Mouse (Mus musculus) spleen, postnatal 14 days (tissue): ENCODE results near the gene Tmem217.

Experiments
- DNase-seq, 2 experiments: peaks; one replicate each; pipeline ENCODE4 v3.0.0; 2021 to 2022; ENCODE audit warnings: low spot score in 2 of 2

Tmem217 gene

DNA sequence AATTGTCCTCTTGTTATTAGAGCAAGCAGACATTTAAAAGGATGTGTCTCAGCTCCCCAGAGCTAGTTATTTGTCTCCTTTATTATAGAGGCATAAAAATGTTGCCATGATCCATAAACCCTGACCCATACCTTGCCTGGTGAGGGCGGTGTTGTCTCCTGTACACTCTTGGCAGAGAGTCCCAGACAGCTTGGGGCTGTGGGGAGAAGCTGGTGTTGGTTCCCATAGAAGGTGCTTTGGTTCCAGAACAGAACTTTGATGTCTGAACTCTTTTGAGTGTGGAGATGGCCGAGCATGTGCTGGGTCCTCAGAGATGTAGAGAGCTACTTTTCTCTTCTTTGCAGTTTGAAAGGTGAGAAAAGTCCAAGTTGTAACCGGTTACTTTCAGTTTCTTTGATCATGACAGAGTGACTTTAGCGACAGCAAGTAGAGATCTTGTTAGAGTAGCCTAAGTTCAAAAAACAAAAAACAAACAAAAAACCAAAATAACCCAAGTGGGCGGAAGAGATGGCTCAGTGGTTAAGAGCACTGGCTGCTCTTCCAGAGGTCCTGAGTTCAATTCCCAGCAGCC lies at the start of gene Tmem217:
Gene Tmem217 (minus strand): TSS at position 224 of the 571 bp plus-strand sequence.
- DNase-seq: no peak

DNA sequence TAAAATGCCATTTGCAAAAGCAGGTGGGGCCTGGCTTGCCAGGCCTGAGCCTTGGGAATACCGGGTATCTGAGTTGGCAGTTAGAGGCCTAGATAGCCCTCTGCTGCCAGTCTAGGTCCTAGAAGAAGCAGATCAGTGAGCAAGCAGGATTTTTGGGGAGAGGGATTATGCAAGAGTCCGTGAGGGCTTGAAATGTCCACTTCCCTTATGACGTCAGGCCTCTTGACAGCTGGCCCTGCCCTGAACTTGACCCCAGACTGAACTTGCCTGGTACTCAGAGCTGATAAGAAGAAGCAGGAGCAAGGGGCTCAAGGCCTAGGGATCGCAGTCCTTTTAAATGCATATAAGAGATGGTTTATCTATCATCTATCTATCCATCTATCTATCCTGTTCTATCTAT lies 49.2 kb upstream of the Tmem217 start:
- no peak for DNase-seq

DNA sequence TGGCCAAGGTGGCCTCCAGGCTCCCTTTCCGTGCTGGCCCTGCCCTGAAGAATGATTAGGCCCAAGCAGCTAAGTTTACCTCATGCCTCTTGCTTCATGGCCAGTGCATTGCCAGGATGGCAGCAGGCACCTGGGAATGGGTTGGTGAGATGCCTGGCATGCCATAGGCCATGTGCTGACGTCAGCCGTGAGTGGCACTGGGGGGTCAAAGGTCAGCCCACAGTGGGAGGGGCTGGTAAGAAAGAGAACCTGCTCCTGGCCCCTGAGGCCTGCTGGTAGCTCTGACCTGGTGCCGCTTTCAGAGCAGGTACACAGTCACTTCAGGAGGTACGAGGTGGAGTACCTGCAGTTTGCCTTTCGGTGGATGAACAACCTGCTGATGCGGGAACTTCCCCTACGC lies 47.4 kb upstream of the Tmem217 start:
- no peak for DNase-seq

DNA sequence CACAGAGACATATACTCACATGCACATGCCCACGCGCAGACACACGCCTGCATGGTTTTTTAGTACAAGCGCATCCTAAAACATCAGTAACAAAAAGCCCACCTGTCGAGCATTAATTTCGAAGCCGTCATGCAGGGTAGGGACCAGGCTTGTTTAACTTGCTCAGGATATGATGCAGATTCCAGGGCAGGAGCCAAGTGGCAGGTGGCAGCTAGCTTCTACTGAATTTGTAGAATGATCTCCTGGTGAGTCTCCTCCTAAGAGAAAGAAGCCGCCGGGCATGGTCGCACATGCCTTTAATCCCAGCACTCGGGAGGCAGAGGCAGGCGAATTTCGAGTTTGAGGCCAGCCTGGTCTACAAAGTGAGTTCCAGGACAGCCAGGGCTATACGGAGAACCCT lies 46.9 kb upstream of the Tmem217 start:
- DNase-seq: no peak

DNA sequence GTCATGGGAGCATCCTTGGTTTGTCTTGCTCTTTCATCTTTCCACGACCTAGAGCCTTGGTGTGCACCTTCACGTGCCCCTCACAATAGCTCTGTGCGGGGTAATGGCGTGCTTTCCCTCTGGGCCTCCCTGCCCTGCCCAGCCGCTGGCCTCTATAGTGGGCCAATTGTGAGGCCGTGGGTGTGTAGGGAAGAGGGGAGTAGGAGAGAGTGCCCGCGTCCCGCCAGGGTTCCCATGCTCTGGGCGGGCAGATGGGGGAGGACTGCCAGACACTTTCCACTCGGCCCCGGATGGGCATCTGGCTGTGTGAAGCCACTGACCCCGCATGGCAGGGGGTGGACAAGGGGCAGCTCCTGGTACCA lies 44.6 kb upstream of the Tmem217 start:
- DNase-seq: no peak

DNA sequence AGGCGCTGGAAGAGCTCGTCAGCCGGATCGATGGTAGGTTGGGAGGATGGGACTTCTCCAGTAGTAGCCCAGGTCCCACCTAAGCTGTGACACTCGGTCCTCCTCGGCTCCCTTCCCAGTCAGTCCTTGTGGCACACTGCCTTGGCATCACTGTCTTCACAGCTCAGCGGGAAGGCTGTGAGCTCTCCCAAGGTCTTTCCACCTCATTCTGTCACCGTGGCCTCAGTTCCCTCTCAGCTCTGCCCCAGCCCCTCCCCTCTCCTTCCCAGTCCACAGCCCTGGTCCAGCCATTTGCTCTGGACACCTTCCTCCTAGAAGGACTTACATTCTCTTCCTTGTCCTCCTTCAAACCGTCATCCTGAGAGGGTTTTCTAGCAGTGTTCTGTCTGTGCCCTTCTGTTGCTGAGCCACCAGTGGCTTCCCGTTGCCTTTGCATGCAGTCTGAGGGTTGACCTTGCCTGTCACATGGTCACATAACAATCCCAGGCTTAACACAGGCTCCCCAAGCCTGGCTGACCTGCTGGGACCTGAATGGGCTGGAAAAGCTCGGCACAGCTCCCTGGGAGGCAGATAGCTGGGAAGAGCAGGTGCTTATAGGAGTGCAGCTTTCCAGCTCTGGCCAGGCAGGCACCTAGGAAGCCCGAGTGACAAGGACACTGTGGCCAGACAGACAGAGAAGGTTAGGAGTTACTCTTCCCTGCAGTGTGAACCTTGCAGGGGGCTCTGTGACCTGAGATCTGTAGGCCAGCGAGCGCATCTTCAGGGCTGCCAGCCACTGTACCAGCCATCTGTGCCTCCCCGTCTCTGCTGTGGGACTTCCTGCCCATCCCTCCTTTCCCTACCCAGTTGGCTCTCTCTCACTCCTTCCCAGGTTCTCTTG lies 43.9 kb upstream of the Tmem217 start:
- no peak for DNase-seq

DNA sequence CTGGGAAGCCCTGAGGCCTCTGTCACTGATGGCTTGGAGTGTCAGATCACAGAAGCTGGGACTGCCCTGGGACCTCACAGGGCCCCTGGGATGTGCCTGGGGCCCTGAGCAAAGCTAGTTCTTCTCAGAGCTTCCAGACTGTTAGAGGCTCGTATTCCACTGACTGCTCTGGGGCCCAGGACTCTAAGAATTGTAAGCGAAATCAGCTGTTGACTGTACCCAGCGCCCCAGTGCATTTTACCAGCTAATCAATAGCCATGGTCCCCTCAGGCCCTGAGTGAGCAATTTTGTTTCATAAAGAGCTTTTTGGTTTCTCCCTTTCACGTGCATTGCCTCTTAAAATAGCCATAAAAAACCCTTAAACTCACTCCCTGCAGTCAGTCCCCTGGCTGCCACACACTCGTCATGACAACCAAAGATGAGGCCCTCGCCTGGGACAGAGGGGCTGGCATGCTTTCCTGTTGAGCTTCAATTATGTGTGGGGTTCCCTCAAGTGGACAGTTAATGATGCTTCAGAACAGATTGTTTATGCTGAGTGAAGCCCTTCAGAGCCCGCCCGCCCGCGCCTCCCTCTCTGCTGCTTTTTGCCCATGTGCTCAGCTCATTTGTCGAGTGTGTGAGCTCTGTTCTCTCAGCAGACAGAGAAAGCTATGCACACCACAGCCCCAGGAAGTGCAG lies 37.2 kb upstream of the Tmem217 start:
- DNase-seq: no peak

DNA sequence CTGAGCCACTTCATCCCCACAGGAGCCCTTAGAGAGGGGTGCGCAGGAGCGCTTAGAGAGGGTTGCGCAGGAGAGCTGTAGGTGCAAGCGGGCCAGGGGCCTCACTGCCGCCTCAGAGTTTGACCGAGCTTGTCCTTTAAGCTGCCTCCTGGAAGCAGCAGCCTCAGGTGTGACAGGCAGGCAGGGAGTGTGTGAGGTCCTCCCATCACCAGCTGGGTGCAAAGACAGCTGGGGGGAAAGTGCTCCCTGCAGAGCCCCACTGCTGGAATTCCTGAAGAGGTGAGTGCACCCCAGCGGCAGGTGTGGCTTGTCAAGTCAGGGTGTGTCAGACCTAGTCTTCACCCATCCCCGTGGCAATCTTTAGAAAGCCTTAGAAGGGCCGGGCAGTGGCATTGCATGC lies 34.7 kb upstream of the Tmem217 start:
- DNase-seq: no peak

DNA sequence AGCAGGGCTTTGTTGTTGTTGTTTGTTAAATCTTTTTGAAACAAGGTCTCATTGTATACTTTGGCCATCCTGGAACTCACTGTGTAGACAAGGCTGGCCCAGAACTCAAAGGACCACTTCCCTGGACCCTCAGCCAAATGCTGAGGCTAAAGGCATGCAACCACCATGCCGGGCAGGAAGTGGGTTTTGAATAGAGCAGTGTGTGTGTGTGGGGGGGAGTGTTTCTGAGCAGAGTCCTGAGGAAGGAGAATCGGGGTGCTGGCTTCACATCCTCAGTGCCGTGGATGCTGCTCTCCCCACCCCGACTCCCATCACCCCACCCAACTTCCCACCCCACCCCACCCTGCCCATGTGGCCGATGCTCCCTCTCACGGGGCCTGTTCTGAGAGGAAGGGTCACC lies 33.3 kb upstream of the Tmem217 start:
- no peak for DNase-seq

DNA sequence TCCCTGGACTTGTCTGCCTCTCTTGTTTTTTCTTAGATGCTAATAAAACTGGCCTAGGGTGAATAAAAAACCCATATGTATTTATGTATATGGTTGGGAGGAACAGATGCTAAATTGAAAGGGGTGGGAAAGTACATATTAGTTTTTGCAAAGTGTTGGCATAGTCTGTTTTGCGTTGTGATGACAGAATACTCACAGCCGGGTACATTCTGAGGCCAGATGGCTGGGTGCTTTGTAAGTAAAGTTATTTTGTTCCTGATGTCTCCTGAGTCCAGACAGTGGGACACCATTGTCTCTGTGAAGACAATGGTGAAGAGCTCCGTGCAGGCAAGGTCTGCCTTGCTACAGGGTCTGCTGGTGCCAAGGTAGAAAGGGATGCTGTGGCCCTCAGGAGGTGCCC lies 32.6 kb upstream of the Tmem217 start:
- DNase-seq: no peak

DNA sequence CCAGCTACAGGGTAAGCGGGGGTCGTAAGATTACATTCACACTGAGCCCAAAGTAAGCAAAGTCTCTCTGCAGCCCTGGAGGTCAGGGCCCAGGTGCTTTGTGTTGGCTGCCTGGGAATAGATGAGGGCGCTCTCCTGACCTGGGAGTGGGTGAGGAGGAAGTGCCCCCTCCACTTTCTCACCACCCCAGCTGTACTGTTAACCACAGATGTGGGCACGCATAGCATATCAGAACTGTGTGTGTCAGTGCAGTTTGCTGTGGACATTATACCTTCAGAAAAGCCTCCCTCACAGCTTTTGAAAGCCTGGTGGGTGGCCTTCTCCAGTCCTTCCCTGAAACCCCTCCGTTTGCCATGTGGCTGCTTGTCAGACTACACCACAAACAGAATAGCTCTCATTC lies 32.1 kb upstream of the Tmem217 start:
- DNase-seq: no peak

DNA sequence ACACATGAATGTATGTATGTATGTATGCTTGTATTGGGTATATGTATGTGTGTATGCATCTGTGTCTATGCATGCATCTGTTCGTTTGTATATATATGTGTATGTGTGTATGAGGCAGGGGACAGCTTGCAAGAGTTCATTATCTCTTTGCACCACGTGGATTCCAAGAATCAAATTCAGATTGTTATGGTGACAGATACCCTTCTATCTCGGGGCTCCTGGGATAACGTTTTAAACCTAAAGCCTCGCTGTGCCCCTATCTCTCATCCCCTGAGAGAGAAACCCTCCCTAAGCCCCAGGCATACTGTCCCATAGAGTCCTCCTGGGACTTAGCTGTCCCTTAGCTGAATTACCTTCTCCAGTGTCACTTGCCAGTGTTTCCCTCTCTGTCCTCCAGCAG lies 31.4 kb upstream of the Tmem217 start:
- no peak for DNase-seq

DNA sequence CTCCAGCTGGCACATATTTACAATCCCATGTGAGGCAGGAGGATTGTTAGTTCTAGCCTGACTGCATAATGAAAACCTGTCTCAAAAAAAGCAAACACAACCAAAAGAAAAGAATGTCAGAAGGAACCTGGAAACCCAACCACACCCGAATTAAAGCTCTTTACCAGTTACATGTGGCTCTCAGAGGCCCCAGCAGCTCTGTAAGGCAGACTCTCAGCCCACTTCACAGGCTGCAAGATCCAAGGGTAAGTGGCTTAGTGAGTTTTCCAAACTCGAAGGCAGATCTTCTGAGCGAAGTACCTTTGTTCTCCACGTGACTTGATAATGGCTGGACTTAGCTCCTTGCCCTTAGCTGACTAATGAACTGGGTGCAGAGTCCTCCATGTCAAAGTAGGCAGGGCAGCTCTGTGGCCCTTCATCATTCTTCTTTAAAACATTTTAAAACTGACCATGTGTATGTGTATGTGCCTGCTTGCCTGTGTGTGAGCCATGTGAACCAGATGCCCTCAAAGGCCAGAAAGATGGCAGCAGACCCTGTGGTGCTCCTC lies 27.5 kb upstream of the Tmem217 start:
- no peak for DNase-seq

DNA sequence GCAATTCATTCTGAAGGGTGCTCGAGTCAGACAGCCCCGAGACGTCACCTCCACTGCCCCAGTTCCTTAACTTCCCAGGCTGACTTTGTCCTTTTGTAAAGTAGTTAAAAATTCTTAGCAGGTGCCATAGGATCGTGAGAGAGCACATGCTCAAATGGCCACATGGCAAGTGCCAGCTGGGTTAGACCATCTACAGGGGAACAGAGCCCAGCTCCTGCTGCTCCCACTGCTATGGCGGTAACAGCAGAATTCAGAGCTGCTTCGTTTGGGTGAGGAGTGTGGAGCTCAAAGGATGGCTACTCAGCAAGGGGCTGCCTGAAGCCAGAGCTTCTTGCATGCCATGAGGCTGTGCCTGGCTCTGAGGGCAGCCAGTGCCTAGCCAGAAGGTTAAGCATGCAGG lies 17.6 kb upstream of the Tmem217 start:
- DNase-seq: no peak

DNA sequence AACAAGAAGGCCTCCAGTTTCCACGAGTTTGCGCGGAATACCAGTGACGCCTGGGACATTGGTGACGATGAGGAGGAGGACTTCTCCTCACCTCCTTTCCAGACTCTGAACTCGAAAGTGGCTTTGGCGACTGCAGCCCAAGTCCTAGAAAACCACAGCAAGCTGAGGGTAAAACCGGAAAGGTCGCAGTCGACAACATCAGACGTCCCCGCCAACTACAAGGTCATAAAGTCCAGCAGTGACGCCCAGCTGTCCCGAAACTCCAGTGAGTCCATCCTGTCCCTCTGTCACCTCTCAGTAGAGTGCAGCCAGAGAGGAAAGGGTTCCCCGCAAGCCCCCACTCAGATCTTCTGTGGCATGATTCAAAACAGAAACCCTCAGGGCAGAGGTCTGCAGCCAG lies 16.2 kb upstream of the Tmem217 start:
- no peak for DNase-seq

DNA sequence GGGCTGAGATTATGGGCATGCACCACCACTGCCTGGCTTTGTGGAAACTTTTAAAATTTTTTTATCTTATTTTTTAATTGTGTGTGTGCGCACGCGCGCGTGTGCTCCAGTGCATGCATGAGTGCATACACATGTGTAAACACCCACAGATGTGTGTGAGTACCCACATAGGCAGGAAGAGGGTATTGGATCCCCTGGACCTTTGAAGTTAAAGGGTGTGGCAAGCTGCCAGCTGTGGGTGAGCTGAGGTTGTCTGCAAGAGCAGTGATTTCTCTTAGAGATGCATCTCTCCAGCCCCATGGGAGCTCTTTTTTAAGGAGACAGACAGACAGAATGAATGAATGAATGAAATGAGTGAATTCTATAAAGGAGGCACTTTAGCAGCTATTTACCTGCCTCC lies 13.3 kb upstream of the Tmem217 start:
- DNase-seq: no peak

DNA sequence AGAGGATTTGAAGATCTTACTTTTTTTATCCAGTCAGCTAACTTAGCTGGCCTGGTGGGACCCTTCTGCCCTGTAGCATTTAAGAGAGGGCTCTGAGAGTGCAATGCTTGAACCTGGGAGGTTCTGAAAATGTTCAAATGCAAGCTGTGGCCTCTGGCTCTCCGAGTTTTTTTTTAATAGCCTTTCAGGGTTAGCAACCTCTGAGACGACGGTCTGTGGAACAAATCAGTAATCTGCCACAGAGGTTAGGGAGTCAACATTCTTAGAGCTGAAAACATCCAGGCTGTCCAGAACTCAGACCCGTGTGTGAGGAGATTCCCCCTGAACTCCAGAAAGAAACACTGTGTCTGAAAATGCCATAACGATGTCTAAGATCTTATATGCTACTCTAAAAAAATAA lies 6.3 kb upstream of the Tmem217 start:
- no peak for DNase-seq

DNA sequence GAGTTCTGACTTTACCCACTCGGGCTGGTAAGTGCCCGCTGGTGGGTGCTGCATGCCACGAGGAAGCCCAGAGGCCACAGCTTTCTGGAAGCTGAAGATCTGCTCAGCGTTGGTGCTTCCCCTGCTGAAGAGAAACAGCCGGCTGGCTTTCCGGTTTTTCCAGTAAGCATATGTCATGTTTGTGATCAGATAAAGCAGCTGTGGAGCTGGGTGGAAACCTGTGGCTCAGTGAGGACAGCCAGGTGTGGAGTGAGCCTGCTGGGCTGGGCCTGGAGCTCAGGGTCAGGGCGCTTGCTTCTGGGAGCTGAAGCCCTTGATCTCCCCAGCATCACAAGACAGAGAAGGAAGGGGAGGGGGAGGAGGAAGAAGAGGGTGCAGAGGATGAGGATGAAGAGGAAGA lies 4.7 kb upstream of the Tmem217 start:
- no peak for DNase-seq

DNA sequence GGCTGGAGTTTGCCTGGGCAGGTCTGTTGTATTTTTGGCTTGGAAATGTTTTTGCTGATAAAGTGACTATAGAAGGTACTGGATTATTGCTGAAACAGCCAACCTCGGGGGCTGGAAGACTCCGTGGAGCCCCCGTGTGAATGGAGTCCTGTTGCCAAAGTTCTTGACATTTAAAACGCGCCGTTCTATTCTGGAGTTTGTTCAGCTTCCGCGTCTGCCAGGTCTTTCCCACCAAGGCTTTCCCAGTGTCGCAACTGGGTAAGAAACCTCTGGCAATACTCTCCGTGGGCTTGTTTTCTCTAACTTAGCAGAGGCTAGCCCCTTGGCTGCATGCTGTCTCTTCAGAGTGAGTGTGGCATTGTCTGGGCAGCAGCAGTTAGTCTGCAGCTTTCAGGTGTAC lies 4.3 kb upstream of the Tmem217 start:
- DNase-seq: no peak

DNA sequence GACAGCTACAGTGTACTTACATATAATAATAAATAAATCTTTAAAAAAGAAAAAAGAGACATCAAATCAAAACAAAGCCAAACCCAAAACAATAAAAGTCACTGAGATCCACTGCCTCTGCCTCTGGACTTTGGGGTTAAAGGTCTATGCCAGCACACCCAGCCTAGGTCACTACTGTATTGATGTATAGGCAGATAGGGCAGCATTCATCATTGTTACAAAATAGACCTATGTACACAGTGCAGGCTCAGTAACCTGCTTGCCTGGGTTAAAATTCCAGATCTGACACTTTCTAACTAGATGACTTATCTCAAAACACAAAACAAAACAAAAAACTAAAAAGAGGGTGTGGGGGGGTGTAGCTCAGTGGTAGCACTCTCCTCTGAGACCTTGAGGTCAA lies 2.0 kb upstream of the Tmem217 start:
- no peak for DNase-seq

DNA sequence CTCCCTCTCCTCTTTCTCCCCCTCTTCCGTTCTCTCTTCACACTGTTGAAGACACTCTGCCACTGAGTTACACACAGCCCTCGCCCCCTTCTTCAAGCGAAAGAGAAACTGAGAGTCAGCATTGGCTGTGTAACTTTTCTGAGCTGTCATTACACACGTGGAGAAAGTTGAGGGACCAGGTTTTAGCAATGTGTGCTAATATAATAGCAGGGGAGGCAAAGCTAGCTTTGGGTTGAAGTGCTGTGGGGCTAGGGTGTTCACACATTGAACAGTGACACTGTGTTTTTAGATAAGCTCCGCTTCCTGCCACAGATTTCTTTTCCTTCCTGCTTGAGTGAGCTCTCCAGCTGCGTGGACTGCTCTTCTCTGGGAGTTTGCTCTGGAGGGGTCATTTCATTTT lies 1.2 kb downstream of the Tmem217 start:
- DNase-seq: no peak

DNA sequence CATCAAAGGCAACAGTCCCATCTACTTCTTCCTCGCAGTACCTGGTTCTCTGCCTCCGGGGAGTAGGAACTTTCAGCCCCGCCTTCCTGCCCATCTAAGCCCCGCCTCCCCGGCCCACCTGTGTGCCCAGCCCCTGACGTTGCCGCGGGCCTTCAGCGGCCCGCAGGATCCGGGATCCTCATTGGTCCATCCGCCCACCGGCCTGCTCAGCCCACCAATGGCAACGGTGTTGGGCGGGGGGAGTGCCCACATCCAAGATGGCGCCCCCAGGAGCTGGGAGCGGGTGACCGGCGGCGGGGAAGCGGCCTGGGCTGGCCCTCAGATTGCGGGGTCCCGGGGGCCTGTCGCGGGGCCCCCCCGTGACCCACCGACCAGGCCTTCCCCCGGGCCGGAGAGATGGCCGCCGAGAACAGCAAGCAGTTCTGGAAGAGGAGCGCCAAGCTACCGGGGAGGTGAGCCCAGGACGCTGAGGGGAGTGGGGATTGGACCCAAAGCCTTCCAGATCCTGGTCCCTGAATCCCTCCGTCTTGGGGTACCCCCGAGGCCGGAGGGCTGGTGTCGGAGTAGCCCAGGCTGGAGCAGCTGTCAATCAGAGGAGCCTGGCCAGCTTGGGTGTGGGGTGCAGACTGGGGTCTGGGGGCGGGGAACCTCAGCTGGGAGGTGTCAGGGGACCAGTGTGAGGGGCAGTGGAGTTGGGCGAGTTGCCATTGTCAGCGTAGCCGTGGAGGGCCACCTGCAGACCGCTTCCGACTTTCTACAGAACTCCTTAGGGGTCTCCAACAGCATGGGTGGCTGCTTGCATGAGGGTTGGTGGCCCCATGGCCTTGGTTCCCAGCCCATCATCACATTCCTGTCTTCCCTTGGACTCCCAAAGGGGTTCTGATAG lies 2.4 kb downstream of the Tmem217 start, which contains the start of the genes Gm17657 and Tbc1d22b:
Gene Gm17657 (minus strand): TSS at position 96 of the 886 bp plus-strand sequence.
Gene Tbc1d22b (plus strand): TSS at position 243 of the 886 bp plus-strand sequence.
- peak; percentile 87 to 90 for DNase-seq
